Mouse (Mus musculus) testis, adult 2 months (tissue): ENCODE data around the gene Gpr152. TPM values are rescaled to one million over a fixed set of nuclear protein-coding genes. Genes with fewer than 3 reads are reported as not detected.

Source experiments
- H3K27ac ChIP-seq: fragments of 200-500 bp; 2 replicates; pipeline ENCODE4 v1.5.1; 2012; ENCODE audit warnings: low read depth, low read length; ENCODE audit not compliant: control insufficient read depth, insufficient read depth
- H3K27me3 ChIP-seq: fragments of 200-500 bp; 2 replicates; pipeline ENCODE4 v1.6.1; 2012; ENCODE audit warnings: mild to moderate bottlenecking, low read length, moderate library complexity; ENCODE audit not compliant: control insufficient read depth, insufficient read depth
- H3K36me3 ChIP-seq: fragments of 200-500 bp; 2 replicates; pipeline ENCODE4 v1.6.1; 2012; ENCODE audit warnings: mild to moderate bottlenecking, low read length; ENCODE audit not compliant: control insufficient read depth, insufficient read depth
- H3K4me1 ChIP-seq: fragments of 200-500 bp; 2 replicates; pipeline ENCODE4 v1.6.1; 2012; ENCODE audit warnings: low read length; ENCODE audit not compliant: control insufficient read depth, insufficient read depth
- H3K4me3 ChIP-seq: fragments of 200-500 bp; 2 replicates; pipeline ENCODE4 v1.5.1; 2012; ENCODE audit warnings: low read depth, mild to moderate bottlenecking, low read length, moderate library complexity, mixed read lengths; ENCODE audit not compliant: control insufficient read depth
- CTCF ChIP-seq: fragments of 200-500 bp; IDR thresholded peaks from 2 replicates; pipeline ENCODE4 v1.5.1; 2012; ENCODE audit warnings: low read depth, mild to moderate bottlenecking, inconsistent platforms, low read length, moderate library complexity; ENCODE audit not compliant: control insufficient read depth, insufficient read depth, insufficient replicate concordance
- POLR2A ChIP-seq: fragments of 200-500 bp; IDR thresholded peaks from 2 replicates; pipeline ENCODE4 v1.6.1; 2012; ENCODE audit warnings: low read depth, mild to moderate bottlenecking, inconsistent platforms, low read length, moderate library complexity; ENCODE audit not compliant: control insufficient read depth
- polyA plus RNA-seq: library from polyadenylated mRNA; depleted of rRNA; stranded (reverse); fragments of >200 nt; gene quantifications from 2 replicates; pipeline ENCODE4 v1.2.3, GENCODE M21; 2012

Gene Gpr152
- polyA plus RNA-seq, 1 experiment: 0.02 TPM

DNA sequence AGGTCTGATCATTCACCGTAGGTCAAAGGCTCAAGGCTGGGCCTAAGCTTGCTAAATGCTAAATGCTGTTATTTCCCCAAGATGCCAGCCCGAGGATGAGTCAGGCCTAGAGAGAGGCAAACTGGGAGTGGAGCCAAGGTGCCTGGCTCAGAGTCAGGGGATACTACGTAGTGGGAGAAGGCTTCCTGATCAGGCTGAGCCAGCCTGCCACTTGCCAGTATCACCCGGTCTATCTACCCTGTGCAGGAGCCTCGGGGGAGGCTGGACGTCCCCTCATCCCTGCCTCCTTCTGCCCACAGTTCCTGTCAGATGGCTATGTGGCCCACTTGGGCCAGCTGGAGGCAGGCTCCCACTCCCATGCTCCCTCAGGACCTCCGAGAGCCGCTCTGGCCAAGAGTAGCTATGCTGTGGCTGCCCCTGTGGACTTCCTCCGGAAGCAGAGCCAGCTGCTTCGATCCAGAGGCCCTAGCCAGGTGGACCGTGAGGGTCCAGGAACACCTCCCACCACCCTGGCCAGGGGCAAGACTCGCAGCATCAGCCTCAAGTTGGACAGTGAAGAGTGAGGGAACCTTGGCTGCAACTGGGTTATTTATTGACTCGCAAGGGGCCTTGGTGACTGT is 26.3 kb upstream of the Gpr152 start:
- Histone ChIP-seq H3K27ac (peak overlapping the region; percentile 22; the same call in 1 of the 2 replicates), H3K4me3 (no peak overlapping the region), H3K4me1 (no peaks in the 10 kb centered on the region), H3K36me3 (no peaks in the 10 kb centered on the region), H3K27me3 (no peaks in the 10 kb centered on the region)
- TF ChIP-seq POLR2A: no peak
- TF ChIP-seq CTCF: no peak

DNA sequence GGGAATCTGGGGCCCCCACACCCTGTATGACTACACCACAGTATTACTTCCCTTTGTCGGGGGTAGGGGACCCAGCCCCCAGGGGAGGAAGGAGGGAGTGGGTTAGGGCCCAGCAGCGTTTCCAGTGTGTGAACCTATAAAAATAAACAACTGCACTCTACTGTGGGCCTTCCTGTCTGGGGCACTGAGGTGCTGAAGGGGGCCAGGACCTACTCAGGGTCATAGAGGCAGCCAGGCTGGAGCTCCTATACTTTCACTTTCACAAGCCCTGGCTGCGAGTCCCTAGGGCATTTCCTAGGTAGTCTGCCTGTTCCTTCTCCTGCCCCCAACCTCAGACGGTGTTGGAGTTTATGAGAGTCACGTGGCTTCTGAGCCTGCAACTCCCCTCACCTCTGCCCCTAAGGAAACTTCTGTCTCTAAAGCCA is 25.8 kb upstream of the Gpr152 start:
- TF ChIP-seq POLR2A: no peak
- no peak for TF ChIP-seq CTCF
- Histone ChIP-seq H3K4me3 (no peak overlapping the region), H3K27me3 (no peaks in the 10 kb centered on the region), H3K36me3 (no peaks in the 10 kb centered on the region), H3K27ac (peak overlapping the region; percentile 22; the same call in 1 of the 2 replicates), H3K4me1 (no peaks in the 10 kb centered on the region)

DNA sequence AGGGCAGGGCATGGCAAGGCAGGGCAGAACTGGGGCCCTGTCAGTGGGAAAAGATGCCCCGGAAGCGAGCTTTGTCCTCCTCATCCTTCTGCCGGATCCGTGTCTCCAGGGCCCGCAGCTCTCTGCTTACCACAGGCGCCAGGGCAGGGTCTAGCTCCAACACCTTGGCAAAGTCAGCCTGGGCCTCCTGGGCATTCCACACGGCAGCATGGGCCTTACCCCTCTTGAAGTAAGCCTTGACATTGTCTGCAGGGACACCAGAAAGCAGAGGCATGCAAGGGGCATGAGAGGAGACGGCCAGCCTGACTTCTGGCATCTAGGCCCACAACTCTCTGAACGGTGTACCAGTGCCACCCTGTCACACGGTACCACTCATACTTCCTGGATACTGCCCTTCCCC is 25.0 kb upstream of the Gpr152 start:
- H3K36me3 ChIP-seq: no peaks in the 10 kb centered on the region
- no peaks in the 10 kb centered on the region for H3K4me1 ChIP-seq
- no peaks in the 10 kb centered on the region for H3K27me3 ChIP-seq
- H3K27ac ChIP-seq: no peak overlapping the region
- TF ChIP-seq POLR2A (no peak), CTCF (no peak)
- no peak overlapping the region for H3K4me3 ChIP-seq

DNA sequence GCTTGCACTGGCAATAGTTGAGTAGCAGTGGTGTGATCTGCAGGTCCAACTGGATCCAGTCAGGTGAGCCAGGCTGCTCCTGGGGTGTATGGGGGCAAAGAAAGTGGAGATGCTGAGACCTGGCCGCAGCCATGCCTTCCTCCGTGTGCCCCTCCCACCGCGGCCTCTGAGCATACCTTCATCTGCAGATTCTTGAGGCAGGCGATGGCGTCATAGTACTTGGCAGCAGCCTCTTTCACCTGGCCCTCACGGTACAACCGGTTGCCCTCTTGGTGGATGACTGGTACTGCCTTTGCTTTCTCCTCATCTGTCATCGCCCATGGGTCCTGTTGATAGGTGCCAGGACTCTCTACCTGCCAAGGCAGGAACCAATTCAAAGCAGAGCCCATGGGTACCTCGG is 24.4 kb upstream of the Gpr152 start:
- Histone ChIP-seq H3K4me3 (no peak overlapping the region), H3K27ac (no peak overlapping the region), H3K4me1 (no peaks in the 10 kb centered on the region), H3K27me3 (no peaks in the 10 kb centered on the region), H3K36me3 (no peaks in the 10 kb centered on the region)
- no peak for TF ChIP-seq CTCF
- no peak for TF ChIP-seq POLR2A

DNA sequence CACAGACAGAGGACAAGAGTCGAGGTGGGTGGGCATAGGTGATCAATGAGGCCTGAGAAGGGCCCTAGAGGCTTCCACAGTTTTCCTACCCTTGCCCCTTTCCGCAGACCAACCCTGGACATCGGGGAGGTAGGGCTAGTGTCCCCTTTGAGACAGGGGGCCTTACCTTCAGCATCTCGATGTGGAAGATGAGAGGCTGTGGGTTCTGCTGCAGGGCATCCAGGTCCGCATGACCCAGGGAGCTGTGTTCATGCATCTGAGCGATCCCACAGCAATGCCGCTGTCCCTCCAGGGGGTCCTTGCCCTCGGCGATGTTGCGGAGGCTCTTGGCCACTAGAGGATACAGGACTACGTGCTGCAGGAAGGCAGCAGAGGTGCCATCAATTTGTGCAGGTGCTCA is 23.8 kb upstream of the Gpr152 start:
- H3K4me1 ChIP-seq: no peaks in the 10 kb centered on the region; the same call in none of the 2 replicates
- no peaks in the 10 kb centered on the region for H3K27me3 ChIP-seq
- H3K27ac ChIP-seq: no peak overlapping the region
- TF ChIP-seq POLR2A (no peak), CTCF (no peak)
- no peak overlapping the region for H3K4me3 ChIP-seq
- no peaks in the 10 kb centered on the region for H3K36me3 ChIP-seq

DNA sequence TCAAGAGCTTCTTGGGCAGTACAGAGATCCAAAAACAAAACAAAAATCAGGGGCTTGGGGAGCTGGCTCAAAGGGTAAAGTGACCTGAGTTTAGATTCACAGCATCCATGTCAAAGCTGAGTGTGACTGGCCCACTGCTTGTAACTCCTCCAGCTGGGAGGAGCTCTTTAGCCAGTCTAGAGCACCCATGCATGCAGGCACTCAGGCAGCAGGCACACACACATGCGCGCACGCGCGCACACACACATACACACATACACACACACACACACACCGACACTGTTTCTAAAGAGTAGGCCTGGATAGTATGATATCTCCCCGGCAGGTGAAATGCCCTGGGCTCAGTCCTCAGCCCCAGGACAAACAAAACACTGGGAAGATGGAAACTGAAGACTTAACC is 22.6 kb upstream of the Gpr152 start:
- Histone ChIP-seq H3K4me3 (no peak overlapping the region), H3K27ac (no peak overlapping the region), H3K4me1 (no peaks in the 10 kb centered on the region; the same call in none of the 2 replicates), H3K27me3 (no peaks in the 10 kb centered on the region), H3K36me3 (no peaks in the 10 kb centered on the region)
- TF ChIP-seq CTCF (no peak), POLR2A (no peak)

DNA sequence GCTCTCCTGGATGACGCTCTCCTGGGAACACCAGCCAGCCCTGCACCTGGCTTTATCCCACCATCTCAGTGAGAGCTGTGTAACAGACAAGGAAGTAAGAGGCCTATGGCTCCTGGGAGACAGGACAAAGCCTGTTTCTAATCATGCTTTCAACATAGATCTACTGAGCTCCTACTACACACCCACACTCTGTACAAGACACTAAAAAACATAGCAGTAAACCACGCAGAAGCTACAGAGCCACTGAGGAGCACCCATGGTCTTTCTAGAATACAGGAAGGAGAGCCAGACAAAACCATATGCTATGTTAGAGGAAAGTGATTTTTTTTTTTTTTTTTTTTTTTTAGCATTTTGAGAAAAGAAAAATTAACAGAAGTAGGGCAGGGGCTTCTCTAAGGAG is 21.2 kb upstream of the Gpr152 start:
- Histone ChIP-seq H3K36me3 (no peaks in the 10 kb centered on the region), H3K27ac (no peak overlapping the region), H3K4me1 (no peaks in the 10 kb centered on the region; the same call in none of the 2 replicates), H3K27me3 (no peaks in the 10 kb centered on the region), H3K4me3 (no peak overlapping the region)
- TF ChIP-seq POLR2A (no peak), CTCF (no peak)
